Mouse (Mus musculus): ENCODE measurements around the gene Nell1. TPM values are rescaled to one million over a fixed set of nuclear protein-coding genes. Genes with fewer than 3 reads are reported as not detected.

Nell1 gene
- polyA plus RNA-seq, 1 experiment from 2014 or later, result 3.2 TPM

GRCm38 (mm10) chr7:50501562-50501961 lies 526.9 kb downstream of the Nell1 start:
- Histone ChIP-seq H3K27me3 (no peaks in the 10 kb centered on the region), H3K4me2 (replicated peaks) (no peak overlapping the region), H3K36me3 (no peaks in the 10 kb centered on the region), H3K4me1 (no peaks in the 10 kb centered on the region), H3K27ac (no peak overlapping the region), H3K4me3 (no peak overlapping the region), H3K9ac (no peak overlapping the region), H3K9me3 (no peaks in the 10 kb centered on the region; the same call in 1 of the 2 replicates)
- ATAC-seq (ENCODE audit: low FRiP score, low read depth), result no peak
- WGBS, result 77% methylated on average over 4 of the region's 4 CpGs

- Histone ChIP-seq H3K4me3 (no peak overlapping the region), H3K9ac (no peak overlapping the region), H3K36me3 (no peaks in the 10 kb centered on the region), H3K27me3 (no peaks in the 10 kb centered on the region), H3K4me1 (no peaks in the 10 kb centered on the region), H3K27ac (no peak overlapping the region), H3K9me3 (no peaks in the 10 kb centered on the region), H3K4me2 (replicated peaks) (no peak overlapping the region)
- no peak for ATAC-seq (ENCODE audit: low FRiP score, low read depth)
Measured at GRCm38 (mm10) chr7:50507047-50507446, 532.4 kb downstream of the Nell1 start.

DNA sequence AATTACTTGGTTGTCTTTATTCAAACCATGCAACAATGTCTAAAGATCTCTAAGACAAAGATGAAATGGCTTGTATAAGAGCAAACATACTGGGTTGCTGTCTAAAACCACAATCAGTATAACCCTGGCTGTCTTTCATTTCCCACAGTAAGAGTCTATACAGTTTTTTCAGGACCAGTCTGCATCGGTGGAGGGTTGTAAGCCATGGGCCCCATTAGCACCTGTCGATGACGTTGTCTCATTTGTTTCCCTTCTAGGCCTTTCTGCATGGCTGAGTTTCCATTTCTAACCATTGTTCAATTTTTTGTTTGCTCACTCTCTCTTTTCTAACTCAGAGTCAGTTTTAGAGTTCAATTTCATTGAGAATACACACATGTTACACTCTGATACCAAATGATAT lies 540.2 kb downstream of the Nell1 start:
- H3K27ac ChIP-seq, result no peak overlapping the region
- no peaks in the 10 kb centered on the region for H3K27me3 ChIP-seq
- H3K4me2 ChIP-seq (replicated peaks), result no peak overlapping the region
- no peak overlapping the region for H3K4me3 ChIP-seq
- H3K9me3 ChIP-seq, result no peaks in the 10 kb centered on the region
- H3K9ac ChIP-seq, result no peak overlapping the region
- no peaks in the 10 kb centered on the region for H3K36me3 ChIP-seq
- 90% methylated on average over 3 of the region's 3 CpGs for WGBS
- no peak for ATAC-seq (ENCODE audit: low FRiP score, low read depth)
- no peaks in the 10 kb centered on the region for H3K4me1 ChIP-seq

DNA sequence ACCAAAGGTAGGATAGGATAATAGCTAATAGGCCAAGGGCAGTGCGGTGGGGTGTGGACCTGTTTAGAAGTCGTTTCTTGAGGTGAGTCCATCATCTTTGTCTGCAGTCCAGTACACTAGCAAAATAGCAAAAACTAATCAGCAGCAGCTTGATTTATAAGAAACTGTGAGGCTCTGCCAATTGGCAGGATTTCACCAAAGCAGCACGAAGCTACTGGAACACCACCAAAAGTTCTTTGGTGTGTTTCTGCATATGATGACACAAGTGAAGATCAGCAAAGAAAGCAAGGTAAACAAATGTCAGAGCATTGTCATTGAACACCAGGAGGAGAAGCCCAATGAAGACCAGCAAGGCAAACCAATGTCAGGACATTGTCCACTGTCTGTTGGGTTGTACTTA lies 542.0 kb downstream of the Nell1 start:
- WGBS, result 87% methylated on average over 3 of the region's 3 CpGs
- Histone ChIP-seq H3K9me3 (no peaks in the 10 kb centered on the region), H3K4me2 (replicated peaks) (no peak overlapping the region), H3K27ac (no peak overlapping the region), H3K9ac (no peak overlapping the region), H3K27me3 (no peaks in the 10 kb centered on the region), H3K4me1 (no peaks in the 10 kb centered on the region), H3K4me3 (no peak overlapping the region), H3K36me3 (no peaks in the 10 kb centered on the region)
- no peak for ATAC-seq (ENCODE audit: low FRiP score, low read depth)

GRCm38 (mm10) chr7:50543373-50543772 lies 568.7 kb downstream of the Nell1 start:
- no peaks in the 10 kb centered on the region for H3K9me3 ChIP-seq
- no peak overlapping the region for H3K4me3 ChIP-seq
- no peak overlapping the region for H3K4me2 ChIP-seq (replicated peaks)
- 71% methylated on average over 5 of the region's 5 CpGs for WGBS
- no peak for ATAC-seq (ENCODE audit: low FRiP score, low read depth)
- no peaks in the 10 kb centered on the region for H3K27me3 ChIP-seq
- H3K36me3 ChIP-seq, result no peaks in the 10 kb centered on the region
- H3K9ac ChIP-seq, result no peak overlapping the region
- H3K4me1 ChIP-seq, result no peaks in the 10 kb centered on the region
- H3K27ac ChIP-seq, result no peak overlapping the region

GRCm38 (mm10) chr7:50549572-50549971 lies 574.9 kb downstream of the Nell1 start:
- ATAC-seq (ENCODE audit: low FRiP score, low read depth), result no peak
- H3K27ac ChIP-seq, result no peak overlapping the region
- H3K4me1 ChIP-seq, result no peaks in the 10 kb centered on the region
- no peak overlapping the region for H3K9ac ChIP-seq
- no peaks in the 10 kb centered on the region for H3K27me3 ChIP-seq
- no peak overlapping the region for H3K4me2 ChIP-seq (replicated peaks)
- H3K36me3 ChIP-seq, result no peaks in the 10 kb centered on the region
- no peaks in the 10 kb centered on the region for H3K9me3 ChIP-seq
- H3K4me3 ChIP-seq, result no peak overlapping the region
- 69% methylated on average over 3 of the region's 3 CpGs for WGBS

- 72% methylated on average over 4 of the region's 4 CpGs for WGBS
- no peak overlapping the region for H3K4me2 ChIP-seq (replicated peaks)
- H3K4me3 ChIP-seq, result no peak overlapping the region
- H3K36me3 ChIP-seq, result no peaks in the 10 kb centered on the region
- no peaks in the 10 kb centered on the region for H3K4me1 ChIP-seq
- H3K9me3 ChIP-seq, result no peaks in the 10 kb centered on the region
- no peak for ATAC-seq (ENCODE audit: low FRiP score, low read depth)
- H3K9ac ChIP-seq, result no peak overlapping the region
- H3K27ac ChIP-seq, result no peak overlapping the region
- no peaks in the 10 kb centered on the region for H3K27me3 ChIP-seq
Measured at GRCm38 (mm10) chr7:50551426-50551825, 576.8 kb downstream of the Nell1 start.

- H3K4me3 ChIP-seq, result no peak overlapping the region
- WGBS, result 82% methylated on average over 3 of the region's 3 CpGs
- H3K4me1 ChIP-seq, result no peaks in the 10 kb centered on the region
- H3K27me3 ChIP-seq, result no peaks in the 10 kb centered on the region
- H3K36me3 ChIP-seq, result no peaks in the 10 kb centered on the region
- H3K9ac ChIP-seq, result no peak overlapping the region
- ATAC-seq (ENCODE audit: low FRiP score, low read depth), result no peak
- no peak overlapping the region for H3K27ac ChIP-seq
- H3K4me2 ChIP-seq (replicated peaks), result no peak overlapping the region
- no peaks in the 10 kb centered on the region for H3K9me3 ChIP-seq
Measured at GRCm38 (mm10) chr7:50562708-50563107, 588.0 kb downstream of the Nell1 start.

- WGBS, result 73% methylated on average over 7 of the region's 7 CpGs
- Histone ChIP-seq H3K27ac (no peak overlapping the region), H3K4me1 (no peaks in the 10 kb centered on the region), H3K9me3 (no peaks in the 10 kb centered on the region), H3K36me3 (no peaks in the 10 kb centered on the region), H3K27me3 (no peaks in the 10 kb centered on the region), H3K4me3 (no peak overlapping the region), H3K9ac (no peak overlapping the region), H3K4me2 (replicated peaks) (no peak overlapping the region)
- no peak for ATAC-seq (ENCODE audit: low FRiP score, low read depth)
Measured at GRCm38 (mm10) chr7:50573841-50574240, 599.2 kb downstream of the Nell1 start.

DNA sequence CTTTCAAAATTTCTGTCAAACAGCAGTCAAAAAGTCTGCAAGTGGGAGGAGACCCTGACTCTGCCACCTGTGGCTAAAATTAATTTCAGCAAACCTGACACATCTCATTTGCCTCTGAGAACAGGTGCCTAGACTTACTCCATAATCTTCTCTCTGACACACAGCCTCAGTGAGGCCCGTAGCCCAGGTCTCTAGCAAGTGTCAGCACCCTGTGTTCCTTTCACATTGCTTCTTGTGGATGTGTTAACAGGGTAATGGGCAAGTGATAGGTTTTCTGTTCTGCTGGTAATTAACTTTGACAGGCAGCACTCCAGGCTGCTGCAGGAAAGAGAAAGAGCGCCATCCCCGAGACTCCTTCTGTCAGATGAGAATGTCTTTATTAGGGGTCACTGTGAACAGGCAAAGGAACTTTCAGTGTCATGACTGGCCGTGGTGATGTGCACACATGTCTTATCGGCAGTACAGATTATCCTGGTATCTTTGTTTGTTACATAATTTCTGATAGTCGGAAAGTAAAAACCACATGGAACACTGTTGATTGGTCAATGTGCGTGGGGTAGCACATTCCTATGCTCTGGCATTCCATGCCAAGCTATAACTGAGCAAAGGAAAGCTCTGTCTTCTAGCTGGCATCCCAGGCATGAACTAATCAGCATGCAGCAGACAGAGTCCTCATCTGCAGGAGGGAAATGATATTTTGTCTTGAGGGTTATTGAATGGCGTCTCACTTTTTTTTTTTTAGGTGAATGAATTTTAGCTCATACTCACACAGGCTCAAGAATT lies 614.2 kb downstream of the Nell1 start:
- WGBS, result 74% methylated on average over 8 of the region's 8 CpGs
- H3K36me3 ChIP-seq, result no peaks in the 10 kb centered on the region
- no peak for ATAC-seq (ENCODE audit: low FRiP score, low read depth)
- no peaks in the 10 kb centered on the region for H3K27me3 ChIP-seq
- H3K27ac ChIP-seq, result no peak overlapping the region
- H3K4me2 ChIP-seq (replicated peaks), result no peak overlapping the region
- no peaks in the 10 kb centered on the region for H3K9me3 ChIP-seq
- H3K4me1 ChIP-seq, result no peaks in the 10 kb centered on the region
- H3K9ac ChIP-seq, result no peak overlapping the region
- H3K4me3 ChIP-seq, result no peak overlapping the region

GRCm38 (mm10) chr7:50598890-50599289 lies 624.2 kb downstream of the Nell1 start, which contains the start of gene 4933405O20Rik:
Gene 4933405O20Rik, plus strand, starts transcription at chr7:50599190.
- Histone ChIP-seq H3K36me3 (no peaks in the 10 kb centered on the region), H3K9ac (no peak within 1 kb of the TSS), H3K4me1 (no peaks in the 10 kb centered on the region), H3K4me2 (replicated peaks) (no peak within 1 kb of the TSS), H3K4me3 (no peak within 1 kb of the TSS), H3K27me3 (no peaks in the 10 kb centered on the region), H3K9me3 (no peaks in the 10 kb centered on the region), H3K27ac (no peak within 1 kb of the TSS)
- ATAC-seq (ENCODE audit: low FRiP score, low read depth), result no peak
- WGBS, result 68% methylated on average over 3 of the region's 3 CpGs

DNA sequence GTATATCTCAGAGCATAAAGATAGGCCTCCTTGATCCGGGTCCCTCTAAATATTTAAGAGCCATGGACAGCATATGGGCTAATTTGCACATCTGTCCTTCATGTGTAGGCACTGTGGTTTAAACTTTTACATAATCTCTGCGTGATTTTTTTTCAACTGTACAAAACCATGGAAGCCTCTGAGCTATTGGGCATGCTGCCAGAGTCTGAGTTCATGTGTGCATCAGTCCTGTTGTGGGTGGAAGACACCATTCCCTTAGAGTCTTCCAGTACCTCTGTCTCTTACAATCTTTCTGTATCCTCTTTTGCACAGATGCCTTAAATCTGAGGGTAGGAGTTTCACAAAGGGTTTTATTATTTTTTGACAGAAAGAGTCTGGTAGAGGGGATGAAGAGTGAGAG lies 639.4 kb downstream of the Nell1 start:
- WGBS, result 65% methylated on average over 2 of the region's 2 CpGs
- ATAC-seq (ENCODE audit: low FRiP score, low read depth), result no peak

DNA sequence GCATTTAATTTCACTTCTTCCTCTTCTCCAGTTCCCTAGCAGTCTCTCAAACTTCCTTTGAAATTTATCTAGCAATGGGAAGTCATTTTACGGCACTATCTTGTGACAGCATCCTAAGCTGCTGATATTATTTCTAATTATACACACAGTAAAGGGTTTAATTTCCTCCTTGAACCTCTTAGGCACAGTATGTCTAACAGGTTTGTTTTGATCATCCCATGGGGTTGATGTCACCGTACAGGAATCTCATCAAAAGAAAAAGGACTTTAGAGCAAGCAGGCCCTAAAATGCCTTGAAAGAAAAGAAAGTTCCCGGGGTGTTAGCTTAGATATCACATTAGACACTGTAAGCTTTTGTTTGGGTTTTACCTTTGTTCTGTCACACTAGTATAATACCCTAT lies 654.5 kb downstream of the Nell1 start:
- Histone ChIP-seq H3K36me3 (no peaks in the 10 kb centered on the region), H3K4me3 (no peak overlapping the region), H3K9me3 (no peaks in the 10 kb centered on the region), H3K9ac (no peak overlapping the region), H3K4me2 (replicated peaks) (no peak overlapping the region), H3K27me3 (no peaks in the 10 kb centered on the region), H3K27ac (no peak overlapping the region), H3K4me1 (0 out of 2 replicates have a peak, but pooled peaks cover 2% of the 10 kb centered on the region)
- no peak for ATAC-seq (ENCODE audit: low FRiP score, low read depth)
- 65% methylated on average over 3 of the region's 3 CpGs for WGBS

More for the DNA sequence above, 639.4 kb downstream of the Nell1 start:
- peaks cover 4% of the 10 kb centered on the region; the same call in 1 of the 2 replicates for H3K4me1 ChIP-seq
- H3K4me3 ChIP-seq, result no peak overlapping the region
- H3K4me2 ChIP-seq (replicated peaks), result no peak overlapping the region
- no peak overlapping the region for H3K27ac ChIP-seq
- H3K36me3 ChIP-seq, result no peaks in the 10 kb centered on the region
- no peak overlapping the region for H3K9ac ChIP-seq
- H3K9me3 ChIP-seq, result no peaks in the 10 kb centered on the region
- no peaks in the 10 kb centered on the region for H3K27me3 ChIP-seq
